Mouse (Mus musculus) brain, embryonic 14.5 days (tissue): ENCODE measurements at regions not wholly inside any gene's neighbourhood (a gene's known extent, or its start where the extent isn't known, plus 50 kb on each side); places are given as distances from the start of the nearest gene placed in this dataset.

Experiments used
- CTCF ChIP-seq: fragments of 200-500 bp; IDR thresholded peaks from 2 replicates; pipeline ENCODE4 v1.5.1; 2012; ENCODE audit warnings: inconsistent platforms, mild to moderate bottlenecking, moderate library complexity, borderline replicate concordance; ENCODE audit not compliant: insufficient read depth, insufficient read length; ENCODE audit errors: extremely low read depth
- POLR2A ChIP-seq: fragments of 200-500 bp; IDR thresholded peaks from 2 replicates; pipeline ENCODE4 v1.6.1; 2012; ENCODE audit warnings: mild to moderate bottlenecking, inconsistent platforms, borderline replicate concordance; ENCODE audit not compliant: poor library complexity, insufficient read depth, insufficient read length, severe bottlenecking; ENCODE audit errors: extremely low read depth

DNA sequence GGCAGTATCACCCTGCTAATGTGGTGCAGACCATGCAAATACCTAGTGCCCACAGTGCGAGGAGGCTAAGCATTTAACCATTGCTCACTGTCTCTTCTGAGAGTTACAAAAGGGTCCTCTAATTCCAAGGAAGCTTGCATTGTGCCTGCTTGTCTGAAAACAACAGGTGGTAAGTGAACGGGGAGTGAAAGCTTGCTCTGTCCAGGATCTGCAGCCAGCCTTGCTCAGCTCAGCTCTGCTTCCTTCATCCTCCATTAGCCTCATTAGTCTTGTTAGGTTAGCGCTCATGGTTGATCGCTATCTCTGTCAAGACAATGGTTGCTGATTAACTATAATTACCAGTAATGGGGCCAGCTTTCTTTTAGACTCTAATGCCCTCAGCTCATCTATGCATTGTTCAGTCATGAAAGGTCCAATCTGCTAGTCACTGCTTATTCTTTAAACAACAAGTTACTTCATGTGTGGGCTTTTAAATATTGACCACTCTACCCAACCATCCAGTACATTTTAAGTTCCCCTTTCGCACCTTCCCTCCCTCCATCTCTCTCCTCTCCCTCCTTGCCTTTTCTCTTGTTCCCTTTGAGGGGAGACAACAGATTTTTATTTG lies 473.5 kb upstream of the Fam241a start:
- TF ChIP-seq CTCF (no peak), POLR2A (no peak)
